Mouse (Mus musculus): ENCODE measurements at regions not wholly inside any gene's neighbourhood (a gene's known extent, or its start where the extent isn't known, plus 50 kb on each side); places are given as distances from the start of the nearest gene placed in this dataset.
A peak's percentile ranks its signal among the peaks of the same experiment; 100 is the strongest.
"Not testable (repeated sequence)": the region's sequence is repeated elsewhere in the genome, so short reads cannot be mapped to it uniquely, and the experiment has no call there.

- no peak for DNase-seq (ENCODE audit: low spot score)
Measured at GRCm38 (mm10) chr9:84461441-84461840, 536.5 kb downstream of the Bckdhb start.

- peak; percentile 68 for DNase-seq (ENCODE audit: low spot score)
Measured at GRCm38 (mm10) chr9:84466741-84467140, 541.8 kb downstream of the Bckdhb start.

GRCm38 (mm10) chr9:84472696-84473095 lies 547.8 kb downstream of the Bckdhb start:
- no peak for DNase-seq (ENCODE audit: low spot score)

DNA sequence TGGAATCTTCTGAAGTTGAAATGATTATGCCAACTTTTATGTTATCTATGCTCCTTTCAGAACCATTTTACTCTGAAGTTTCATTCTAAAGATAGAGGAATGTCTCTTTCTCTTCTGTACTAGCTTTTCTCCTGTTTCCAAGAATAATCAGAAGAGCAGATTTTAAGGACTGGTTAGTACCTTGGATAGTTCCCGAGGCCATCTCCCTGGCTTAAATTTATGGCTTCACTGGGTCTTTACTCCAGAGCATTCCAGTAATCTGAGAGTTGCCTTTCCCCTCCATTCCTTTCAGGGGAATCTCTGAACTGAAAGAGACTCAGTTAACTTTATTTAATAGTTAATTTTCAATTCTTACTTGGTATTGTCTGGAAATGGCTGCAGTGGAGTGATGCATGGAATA lies 551.0 kb downstream of the Bckdhb start:
- DNase-seq (ENCODE audit: low spot score) = peak; percentile 28

DNA sequence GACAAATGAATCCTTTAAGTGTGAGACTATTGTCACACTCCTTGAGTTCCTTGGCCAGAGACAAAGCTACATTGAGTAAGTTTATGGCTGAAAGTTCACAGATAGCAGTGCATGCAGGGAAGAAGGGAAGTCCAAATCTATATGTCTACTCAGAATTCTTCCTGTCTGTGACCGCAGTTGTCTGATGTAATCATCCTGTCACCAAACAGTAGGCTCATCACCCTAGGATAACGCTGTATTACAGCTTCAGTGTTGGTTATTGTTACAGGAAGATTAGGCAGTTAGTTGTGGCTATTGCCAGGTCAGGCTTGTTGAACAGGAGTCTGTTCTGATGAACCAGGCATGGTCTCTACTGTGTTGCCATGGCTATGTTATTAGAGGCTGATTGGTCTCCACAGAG lies 574.6 kb downstream of the Bckdhb start:
- no peak for DNase-seq (ENCODE audit: low spot score)

- DNase-seq (ENCODE audit: low spot score) = not testable (repeated sequence)
Measured at GRCm38 (mm10) chr9:84502981-84503380, 578.0 kb downstream of the Bckdhb start.

DNA sequence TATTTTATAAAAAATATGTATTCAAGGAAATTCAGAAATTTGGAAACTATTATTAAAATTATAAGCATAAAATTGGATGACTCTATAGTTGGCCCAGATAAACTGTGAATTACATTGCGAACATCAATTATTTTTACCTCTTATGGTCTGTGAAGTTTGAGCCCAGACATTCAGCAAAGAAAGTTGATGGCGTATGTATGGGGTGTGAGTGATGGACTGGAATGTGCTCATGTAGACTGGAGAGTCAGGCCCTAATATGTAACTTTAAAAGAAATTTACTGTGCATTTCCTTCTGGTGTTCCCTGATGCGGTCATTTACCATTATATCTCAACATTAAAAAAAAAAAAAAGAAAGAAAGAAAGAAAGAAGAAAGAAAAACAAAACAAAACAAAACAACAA lies 592.1 kb downstream of the Bckdhb start:
- no peak for DNase-seq (ENCODE audit: low spot score)

- no peak for DNase-seq (ENCODE audit: low spot score)
Measured at GRCm38 (mm10) chr9:84545431-84545830, 620.5 kb downstream of the Bckdhb start.

GRCm38 (mm10) chr9:84548012-84548660 lies 623.2 kb downstream of the Bckdhb start:
- DNase-seq (ENCODE audit: low spot score) = no peak

- peak; percentile 10 for DNase-seq (ENCODE audit: low spot score)
Measured at GRCm38 (mm10) chr9:84555237-84555636, 630.3 kb downstream of the Bckdhb start.

- DNase-seq (ENCODE audit: low spot score) = no peak
Measured at GRCm38 (mm10) chr9:84556261-84556844, 631.4 kb downstream of the Bckdhb start.

GRCm38 (mm10) chr9:84558346-84558745 lies 633.4 kb downstream of the Bckdhb start:
- no peak for DNase-seq (ENCODE audit: low spot score)

DNA sequence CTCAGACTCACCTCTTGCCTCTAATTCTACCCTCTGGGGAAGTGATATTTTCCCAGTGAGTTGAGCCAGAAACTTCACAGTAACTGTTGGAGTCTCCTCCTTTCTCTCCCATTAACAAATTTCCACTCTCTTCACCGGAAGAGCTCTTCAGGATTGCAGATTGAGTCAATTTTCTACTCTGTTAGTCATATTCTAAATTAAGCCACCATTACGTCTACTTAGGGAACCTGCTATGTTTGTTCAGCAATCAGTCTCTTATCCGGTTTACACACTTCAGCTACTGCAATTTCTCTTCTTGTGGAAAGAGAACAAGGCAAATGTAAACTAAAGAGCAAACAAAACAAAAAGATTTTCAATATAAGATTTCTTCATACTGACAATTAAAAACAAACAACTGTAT lies 644.6 kb downstream of the Bckdhb start:
- no peak for DNase-seq (ENCODE audit: low spot score)

- no peak for DNase-seq (ENCODE audit: low spot score)
Measured at GRCm38 (mm10) chr9:84577781-84578180, 652.8 kb downstream of the Bckdhb start.

DNA sequence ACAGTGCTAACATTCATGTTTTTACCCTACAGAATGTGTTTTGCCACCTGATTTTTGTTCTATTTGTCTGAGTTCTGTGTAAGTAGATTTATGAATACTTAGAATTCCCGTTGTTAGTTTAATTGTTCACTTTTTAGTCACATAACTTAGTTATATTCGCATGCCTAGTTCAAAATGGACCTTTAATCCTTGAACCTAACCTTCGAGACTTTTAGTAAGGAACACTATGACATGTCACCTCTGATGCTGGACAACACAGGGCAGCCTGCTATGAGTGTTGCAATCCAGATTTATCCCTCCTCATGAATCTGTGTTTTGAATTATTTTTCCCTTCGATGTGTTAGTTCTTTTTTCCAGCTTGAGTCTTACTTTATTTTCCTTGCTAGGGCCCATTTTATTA lies 662.8 kb downstream of the Bckdhb start:
- no peak for DNase-seq (ENCODE audit: low spot score)

- DNase-seq (ENCODE audit: low spot score) = no peak
Measured at GRCm38 (mm10) chr9:84594724-84595123, 669.8 kb downstream of the Bckdhb start.
